Mouse (Mus musculus): ENCODE data around the gene Hes1.

GRCm38 (mm10) chr16:30034001-30034400, 30.2 kb upstream of the Hes1 start:
- TF ChIP-seq POLR2A (IDR thresholded peaks at IDR 0.05; ENCODE audit: insufficient read depth, low read depth, low read length) = no peak
- no peak for TF ChIP-seq CTCF (IDR thresholded peaks at IDR 0.05; ENCODE audit: insufficient read depth, low read depth, low read length)
